Mouse (Mus musculus) gastrocnemius, postnatal 25 days (tissue): ENCODE data around the gene Map4k2. TPM values are rescaled to one million over a fixed set of nuclear protein-coding genes. Genes with fewer than 3 reads are reported as not detected.
A peak's percentile ranks its signal among the peaks of the same experiment; 100 is the strongest.

Experiments used
- DNase-seq: peaks from one replicate; pipeline ENCODE4 v3.0.0; 2022
- microRNA-seq, 2 experiments: library from miRNA; unstranded; fragments of <30 nt; microRNA quantifications; one replicate each; pipeline ENCODE4 v1.2.0; 2021; ENCODE audit warnings: borderline replicate concordance in 2 of 2
- total RNA-seq, 2 experiments: library from RNA; stranded (reverse); gene quantifications; 1 replicate in 1 of 2; 2 replicates in 1 of 2; pipeline ENCODE4 v1.2.3; 2021

The Map4k2 gene
- total RNA-seq, 2 experiments from 2014 or later = 9.2 to 14.6 TPM

GRCm38 (mm10) chr19:6400096-6401086 lies 59.5 kb downstream of the Map4k2 start:
- peak; percentile 64 for DNase-seq

GRCm38 (mm10) chr19:6401131-6401815 lies 60.3 kb downstream of the Map4k2 start:
- DNase-seq = peak; percentile 84

- peak; percentile 56 for DNase-seq
These were observed 61.0 kb downstream of the Map4k2 start for GRCm38 (mm10) chr19:6401951-6402350.

GRCm38 (mm10) chr19:6403869-6404268 lies 62.9 kb downstream of the Map4k2 start:
- DNase-seq = no peak

Small RNAs within 50 kb of the gene (microRNA-seq; reads per million reads assigned to microRNA genes)
- gene Mir6989 = 0 reads per million in 2 experiments

Other genes starting within 250 kb of the Map4k2 start
- gene AC131692.1, start 246.7 kb upstream of the Map4k2 start, total RNA-seq = not detected
- not detected for gene Naaladl1, start 235.4 kb upstream of the Map4k2 start, total RNA-seq
- 10 to 100 TPM in 1 of 2 experiments, 1 to 10 TPM in 1; 8.8 to 10.3 TPM for gene Sac3d1, start 222.5 kb upstream of the Map4k2 start, total RNA-seq
- 10 to 100 TPM in 1 of 2 experiments, 1 to 10 TPM in 1; 8.7 to 12.4 TPM for gene Snx15, start 212.8 kb upstream of the Map4k2 start, total RNA-seq
- under 1 TPM; 0.19 to 0.72 TPM for gene Batf2, start 200.2 kb upstream of the Map4k2 start, total RNA-seq
- 10 to 100 TPM; 53.8 to 59.2 TPM for gene Arl2, start 199.6 kb upstream of the Map4k2 start, total RNA-seq
- gene Majin, start 156.7 kb upstream of the Map4k2 start, total RNA-seq = not detected
- gene Gpha2, start 114.8 kb upstream of the Map4k2 start, total RNA-seq = not detected
- gene Ppp2r5b, start 105.3 kb upstream of the Map4k2 start, total RNA-seq = 10 to 100 TPM; 28.8 to 32.5 TPM
- gene Atg2a, start 99.5 kb upstream of the Map4k2 start, total RNA-seq = 10 to 100 TPM; 15.3 to 16.7 TPM
- gene Ehd1, start 64.4 kb upstream of the Map4k2 start, total RNA-seq = 10 to 100 TPM; 33.1 to 34.3 TPM
- gene Cdc42bpg, start 34.7 kb upstream of the Map4k2 start, total RNA-seq = 1 to 10 TPM; 4.0 to 5.1 TPM
- 1 to 10 TPM; 5.0 to 7.0 TPM for gene Men1, start 6.2 kb upstream of the Map4k2 start, total RNA-seq
- gene Sf1, start 22.6 kb downstream of the Map4k2 start, total RNA-seq = 10 to 100 TPM; 65.5 to 75.2 TPM
- 1,000 to 10,000 TPM; 5,552 to 6,904 TPM for gene Pygm, start 43.3 kb downstream of the Map4k2 start, total RNA-seq
- gene Rasgrp2, start 58.2 kb downstream of the Map4k2 start, total RNA-seq = 10 to 100 TPM; 16.2 to 16.4 TPM
- 1 to 10 TPM in 1 of 2 experiments, under 1 TPM in 1; 0.91 to 1.4 TPM for gene Nrxn2, start 77.6 kb downstream of the Map4k2 start, total RNA-seq
- gene Slc22a12, start 201.9 kb downstream of the Map4k2 start, total RNA-seq = not detected